Mouse (Mus musculus): ENCODE measurements around the gene Gm45808. TPM values are rescaled to one million over a fixed set of nuclear protein-coding genes. Genes with fewer than 3 reads are reported as not detected.
"Not testable (repeated sequence)": the region's sequence is repeated elsewhere in the genome, so short reads cannot be mapped to it uniquely, and the experiment has no call there.

Gene Gm45808
- polyA plus RNA-seq, 1 experiment, result 0.81 TPM

- peak overlapping the region; percentile 92 for H3K4me3 ChIP-seq (ENCODE audit: control insufficient read depth, low read depth, low read length)
- H3K27ac ChIP-seq (ENCODE audit: control insufficient read depth, insufficient read depth, low read depth, low read length), result 0 out of 2 replicates have a peak overlapping the region, but pooled peaks have one; percentile 19
- H3K27me3 ChIP-seq (ENCODE audit: control insufficient read depth, insufficient read depth, low read length), result no peaks in the 10 kb centered on the region
- TF ChIP-seq CTCF (IDR thresholded peaks at IDR 0.05; ENCODE audit: control insufficient read depth, insufficient read depth, insufficient replicate concordance, low read depth, low read length), result no peak
- TF ChIP-seq POLR2A (IDR thresholded peaks at IDR 0.05; ENCODE audit: control insufficient read depth, low read depth, low read length), result no peak
- no peaks in the 10 kb centered on the region for H3K36me3 ChIP-seq (ENCODE audit: control insufficient read depth, insufficient read depth, low read length)
- H3K4me1 ChIP-seq (ENCODE audit: control insufficient read depth, insufficient read depth, low read length), result peaks cover 18% of the 10 kb centered on the region
Observed at GRCm38 (mm10) chr7:45467090-45467670, 19.4 kb downstream of the Gm45808 start.

GRCm38 (mm10) chr7:45466283-45467089 lies 20.1 kb downstream of the Gm45808 start, which contains the start of gene Bax:
Gene Bax (minus strand): TSS chr7:45466898.
- Histone ChIP-seq H3K4me3 (ENCODE audit: control insufficient read depth, low read depth, low read length) (peak within 1 kb of the TSS; percentile 92), H3K27ac (ENCODE audit: control insufficient read depth, insufficient read depth, low read depth, low read length) (0 out of 2 replicates have a peak within 1 kb of the TSS, but pooled peaks have one; percentile 19), H3K27me3 (ENCODE audit: control insufficient read depth, insufficient read depth, low read length) (no peaks in the 10 kb centered on the region), H3K4me1 (ENCODE audit: control insufficient read depth, insufficient read depth, low read length) (peaks cover 16% of the 10 kb centered on the region), H3K36me3 (ENCODE audit: control insufficient read depth, insufficient read depth, low read length) (no peaks in the 10 kb centered on the region)
- TF ChIP-seq POLR2A (IDR thresholded peaks at IDR 0.05; ENCODE audit: control insufficient read depth, low read depth, low read length) (peak; percentile 70), CTCF (IDR thresholded peaks at IDR 0.05; ENCODE audit: control insufficient read depth, insufficient read depth, insufficient replicate concordance, low read depth, low read length) (no peak)

GRCm38 (mm10) chr7:45465549-45465948 lies 21.1 kb downstream of the Gm45808 start:
- H3K4me3 ChIP-seq (ENCODE audit: control insufficient read depth, low read depth, low read length), result no peak overlapping the region
- no peak overlapping the region for H3K27ac ChIP-seq (ENCODE audit: control insufficient read depth, insufficient read depth, low read depth, low read length)
- H3K4me1 ChIP-seq (ENCODE audit: control insufficient read depth, insufficient read depth, low read length), result peaks cover 21% of the 10 kb centered on the region
- H3K36me3 ChIP-seq (ENCODE audit: control insufficient read depth, insufficient read depth, low read length), result no peaks in the 10 kb centered on the region
- TF ChIP-seq POLR2A (IDR thresholded peaks at IDR 0.05; ENCODE audit: control insufficient read depth, low read depth, low read length), result no peak
- no peak for TF ChIP-seq CTCF (IDR thresholded peaks at IDR 0.05; ENCODE audit: control insufficient read depth, insufficient read depth, insufficient replicate concordance, low read depth, low read length)
- no peaks in the 10 kb centered on the region for H3K27me3 ChIP-seq (ENCODE audit: control insufficient read depth, insufficient read depth, low read length)

- no peak overlapping the region for H3K27ac ChIP-seq (ENCODE audit: control insufficient read depth, insufficient read depth, low read depth, low read length)
- TF ChIP-seq CTCF (IDR thresholded peaks at IDR 0.05; ENCODE audit: control insufficient read depth, insufficient read depth, insufficient replicate concordance, low read depth, low read length) (no peak), POLR2A (IDR thresholded peaks at IDR 0.05; ENCODE audit: control insufficient read depth, low read depth, low read length) (no peak)
- H3K27me3 ChIP-seq (ENCODE audit: control insufficient read depth, insufficient read depth, low read length), result no peaks in the 10 kb centered on the region
Observed at GRCm38 (mm10) chr7:45465112-45465511, 21.5 kb downstream of the Gm45808 start.

GRCm38 (mm10) chr7:45463987-45464778 lies 22.4 kb downstream of the Gm45808 start:
- Histone ChIP-seq H3K4me3 (ENCODE audit: control insufficient read depth, low read depth, low read length) (no peak overlapping the region), H3K4me1 (ENCODE audit: control insufficient read depth, insufficient read depth, low read length) (peaks cover 28% of the 10 kb centered on the region), H3K27me3 (ENCODE audit: control insufficient read depth, insufficient read depth, low read length) (no peaks in the 10 kb centered on the region), H3K27ac (ENCODE audit: control insufficient read depth, insufficient read depth, low read depth, low read length) (no peak overlapping the region), H3K36me3 (ENCODE audit: control insufficient read depth, insufficient read depth, low read length) (no peaks in the 10 kb centered on the region)
- TF ChIP-seq CTCF (IDR thresholded peaks at IDR 0.05; ENCODE audit: control insufficient read depth, insufficient read depth, insufficient replicate concordance, low read depth, low read length) (no peak), POLR2A (IDR thresholded peaks at IDR 0.05; ENCODE audit: control insufficient read depth, low read depth, low read length) (no peak)

More at GRCm38 (mm10) chr7:45465112-45465511, 21.5 kb downstream of the Gm45808 start:
- Histone ChIP-seq H3K36me3 (ENCODE audit: control insufficient read depth, insufficient read depth, low read length) (no peaks in the 10 kb centered on the region), H3K4me1 (ENCODE audit: control insufficient read depth, insufficient read depth, low read length) (peaks cover 25% of the 10 kb centered on the region), H3K4me3 (ENCODE audit: control insufficient read depth, low read depth, low read length) (no peak overlapping the region)

- H3K4me1 ChIP-seq (ENCODE audit: control insufficient read depth, insufficient read depth, low read length), result peaks cover 38% of the 10 kb centered on the region
- H3K36me3 ChIP-seq (ENCODE audit: control insufficient read depth, insufficient read depth, low read length); H3K4me3 ChIP-seq (ENCODE audit: control insufficient read depth, low read depth, low read length); H3K27ac ChIP-seq (ENCODE audit: control insufficient read depth, insufficient read depth, low read depth, low read length); H3K27me3 ChIP-seq (ENCODE audit: control insufficient read depth, insufficient read depth, low read length): not testable (repeated sequence)
Observed at GRCm38 (mm10) chr7:45462868-45463267, 23.7 kb downstream of the Gm45808 start.

- Histone ChIP-seq H3K27me3 (ENCODE audit: control insufficient read depth, insufficient read depth, low read length) (no peaks in the 10 kb centered on the region), H3K27ac (ENCODE audit: control insufficient read depth, insufficient read depth, low read depth, low read length) (no peak overlapping the region), H3K4me3 (ENCODE audit: control insufficient read depth, low read depth, low read length) (no peak overlapping the region), H3K4me1 (ENCODE audit: control insufficient read depth, insufficient read depth, low read length) (peaks cover 35% of the 10 kb centered on the region), H3K36me3 (ENCODE audit: control insufficient read depth, insufficient read depth, low read length) (no peaks in the 10 kb centered on the region)
- TF ChIP-seq POLR2A (IDR thresholded peaks at IDR 0.05; ENCODE audit: control insufficient read depth, low read depth, low read length), result no peak
- no peak for TF ChIP-seq CTCF (IDR thresholded peaks at IDR 0.05; ENCODE audit: control insufficient read depth, insufficient read depth, insufficient replicate concordance, low read depth, low read length)
Observed at GRCm38 (mm10) chr7:45462325-45462724, 24.3 kb downstream of the Gm45808 start.
